Mouse (Mus musculus) small intestine, adult 2 months (tissue): ENCODE measurements at regions not wholly inside any gene's neighbourhood (a gene's known extent, or its start where the extent isn't known, plus 50 kb on each side); places are given as distances from the start of the nearest gene placed in this dataset.

Source experiments
- CTCF ChIP-seq: fragments of 200-500 bp; IDR thresholded peaks from 2 replicates; pipeline ENCODE4 v1.5.1; 2012; ENCODE audit warnings: low read depth, mild to moderate bottlenecking, control low read depth, inconsistent platforms, low read length, moderate library complexity, mixed read lengths; ENCODE audit not compliant: insufficient replicate concordance, insufficient read length; ENCODE audit errors: extremely low read depth
- POLR2A ChIP-seq: fragments of 200-500 bp; IDR thresholded peaks from 2 replicates; pipeline ENCODE4 v1.6.1; 2012; ENCODE audit warnings: low read depth, mild to moderate bottlenecking, control low read depth, inconsistent platforms, low read length, moderate library complexity

- TF ChIP-seq CTCF (no peak), POLR2A (no peak)
Observed at GRCm38 (mm10) chr5:132785291-132785690, 242.1 kb upstream of the Auts2 start.
